Mouse (Mus musculus) embryo, embryonic 10.5 days (tissue): ENCODE results near the gene Col25a1.

ENCODE experiments used
- DNase-seq: peaks from one replicate; pipeline ENCODE4 v3.0.0-alpha.2; 2015; ENCODE audit warnings: low spot score

Gene Col25a1

GRCm38 (mm10) chr3:130131201-130131600 lies at the start of gene Col25a1:
TSS of gene Col25a1 (plus strand) at chr3:130131501.
- DNase-seq: no peak

GRCm38 (mm10) chr3:130083312-130083711 lies 48.0 kb upstream of the Col25a1 start:
- no peak for DNase-seq

- DNase-seq: no peak
Measured at GRCm38 (mm10) chr3:130086372-130087080, 44.8 kb upstream of the Col25a1 start.

GRCm38 (mm10) chr3:130087466-130087865 lies 43.8 kb upstream of the Col25a1 start:
- no peak for DNase-seq

- DNase-seq: no peak
Measured at GRCm38 (mm10) chr3:130088654-130089053, 42.6 kb upstream of the Col25a1 start.

- no peak for DNase-seq
Measured at GRCm38 (mm10) chr3:130090460-130090859, 40.8 kb upstream of the Col25a1 start.

- DNase-seq: no peak
Measured at GRCm38 (mm10) chr3:130094125-130094704, 37.1 kb upstream of the Col25a1 start.

- DNase-seq: peak; percentile 81
Measured at GRCm38 (mm10) chr3:130095160-130095781, 36.0 kb upstream of the Col25a1 start.

- peak; percentile 41 for DNase-seq
Measured at GRCm38 (mm10) chr3:130103486-130103885, 27.8 kb upstream of the Col25a1 start.

- DNase-seq: peak; percentile 10
Measured at GRCm38 (mm10) chr3:130104471-130104870, 26.8 kb upstream of the Col25a1 start.

- no peak for DNase-seq
Measured at GRCm38 (mm10) chr3:130116886-130117285, 14.4 kb upstream of the Col25a1 start.

- no peak for DNase-seq
Measured at GRCm38 (mm10) chr3:130127840-130128239, 3.5 kb upstream of the Col25a1 start.

GRCm38 (mm10) chr3:130128564-130128963 lies 2.7 kb upstream of the Col25a1 start:
- no peak for DNase-seq

GRCm38 (mm10) chr3:130129635-130130206 lies 1.6 kb upstream of the Col25a1 start:
- peak; percentile 38 for DNase-seq

GRCm38 (mm10) chr3:130137204-130137603 lies 5.9 kb downstream of the Col25a1 start:
- no peak for DNase-seq

GRCm38 (mm10) chr3:130137640-130138039 lies 6.3 kb downstream of the Col25a1 start:
- DNase-seq: no peak

- DNase-seq: no peak
Measured at GRCm38 (mm10) chr3:130145874-130146273, 14.6 kb downstream of the Col25a1 start.

GRCm38 (mm10) chr3:130147827-130148226 lies 16.5 kb downstream of the Col25a1 start:
- DNase-seq: no peak

- no peak for DNase-seq
Measured at GRCm38 (mm10) chr3:130149180-130149579, 17.9 kb downstream of the Col25a1 start.

- DNase-seq: no peak
Measured at GRCm38 (mm10) chr3:130153117-130153516, 21.8 kb downstream of the Col25a1 start.

GRCm38 (mm10) chr3:130157551-130157950 lies 26.2 kb downstream of the Col25a1 start:
- no peak for DNase-seq

- DNase-seq: no peak
Measured at GRCm38 (mm10) chr3:130159906-130160305, 28.6 kb downstream of the Col25a1 start.

- DNase-seq: no peak
Measured at GRCm38 (mm10) chr3:130160902-130161301, 29.6 kb downstream of the Col25a1 start.
